Mouse (Mus musculus) CH12.LX (cell line): ENCODE measurements at regions not wholly inside any gene's neighbourhood (a gene's known extent, or its start where the extent isn't known, plus 50 kb on each side); places are given as distances from the start of the nearest gene placed in this dataset.

ENCODE experiments used
- DNase-seq: peaks from one replicate; pipeline ENCODE4 v3.0.0-alpha.2; 2013; ENCODE audit errors: extremely low read depth
- H3K27ac ChIP-seq: 2 replicates; pipeline ENCODE4 v1.5.1; 2012; ENCODE audit warnings: low read depth, mild to moderate bottlenecking, control low read depth, moderate library complexity; ENCODE audit not compliant: insufficient read depth
- H3K27me3 ChIP-seq: replicated peaks from 2 replicates; pipeline ENCODE3; 2012; ENCODE audit warnings: inconsistent platforms
- H3K36me3 ChIP-seq, 2 experiments: replicated peaks in 1 of 2; 2 replicates each; pipeline versions ENCODE3 to v1.6.1; 2012; ENCODE audit warnings: inconsistent platforms in 1 of 2, low read length in 1 of 2, mild to moderate bottlenecking in 1 of 2, mixed read lengths in 1 of 2, moderate library complexity in 1 of 2; ENCODE audit not compliant: control insufficient read depth in 1 of 2, insufficient read depth in 1 of 2
- H3K4me1 ChIP-seq, 2 experiments: 2 replicates each; pipeline ENCODE4 v1.6.1; 2012; ENCODE audit warnings: inconsistent platforms in 1 of 2, moderate library complexity in 1 of 2; ENCODE audit not compliant: insufficient read depth in 2 of 2, control insufficient read depth in 1 of 2
- H3K4me2 ChIP-seq: 2 replicates; pipeline ENCODE4 v1.6.1; 2012; ENCODE audit warnings: low read depth, mild to moderate bottlenecking, control low read depth; ENCODE audit not compliant: poor library complexity, insufficient read depth, severe bottlenecking
- H3K4me3 ChIP-seq, 3 experiments: fragments of 150-350 bp in 1 of 3; sonication (generic) in 1 of 3; replicated peaks in 1 of 3; 2 replicates each; pipeline versions ENCODE3 to v1.5.1; 2011 to 2012; ENCODE audit warnings: low read depth in 2 of 3, low read length in 2 of 3, mild to moderate bottlenecking in 2 of 3, moderate library complexity in 2 of 3, control low read depth in 1 of 3, improper control_type of control experiment in 1 of 3, inconsistent platforms in 1 of 3, mixed read lengths in 1 of 3; ENCODE audit not compliant: poor library complexity in 1 of 3
- H3K79me2 ChIP-seq: replicated peaks from 2 replicates; pipeline ENCODE4 v1.6.1; 2012; ENCODE audit warnings: mild to moderate bottlenecking, moderate library complexity; ENCODE audit not compliant: control insufficient read depth, poor library complexity, insufficient read depth, severe bottlenecking; ENCODE audit errors: extremely low read depth
- H3K9ac ChIP-seq: 2 replicates; pipeline ENCODE4 v1.6.1; 2012; ENCODE audit warnings: low read depth, mild to moderate bottlenecking, control low read depth, moderate library complexity; ENCODE audit not compliant: insufficient read depth
- H3K9me3 ChIP-seq: replicated peaks from 2 replicates; pipeline ENCODE3; 2012; ENCODE audit warnings: low read length, inconsistent platforms, mixed read lengths
- CTCF ChIP-seq, 2 experiments: IDR thresholded peaks in 1 of 2; conservative IDR thresholded peaks in 1 of 2; 2 replicates each; pipeline ENCODE4 v1.5.1; 2011 to 2012; ENCODE audit warnings: low read depth in 2 of 2, low read length in 2 of 2, improper control_type of control experiment in 1 of 2, inconsistent platforms in 1 of 2, mild to moderate bottlenecking in 1 of 2, moderate library complexity in 1 of 2
- E2F4 ChIP-seq: IDR thresholded peaks from 2 replicates; pipeline ENCODE4 v1.6.1; 2011; ENCODE audit warnings: low read depth, low read length, improper control_type of control experiment; ENCODE audit not compliant: insufficient replicate concordance
- ETS1 ChIP-seq: conservative IDR thresholded peaks from 2 replicates; pipeline ENCODE4 v1.6.1; 2012; ENCODE audit warnings: low read depth, mild to moderate bottlenecking, inconsistent platforms, low read length, improper control_type of control experiment, moderate library complexity
- GABPA ChIP-seq: IDR thresholded peaks from 2 replicates; pipeline ENCODE4 v1.6.1; 2012; ENCODE audit warnings: low read depth, low read length, improper control_type of control experiment, inconsistent platforms; ENCODE audit not compliant: insufficient replicate concordance
- JUND ChIP-seq: conservative IDR thresholded peaks from 2 replicates; pipeline ENCODE4 v1.6.1; 2011; ENCODE audit warnings: low read depth, low read length, improper control_type of control experiment
- KAT2A ChIP-seq: IDR thresholded peaks from 2 replicates; pipeline ENCODE4 v1.6.1; 2012; ENCODE audit warnings: low read length, improper control_type of control experiment, inconsistent platforms; ENCODE audit not compliant: insufficient replicate concordance
- MAX ChIP-seq: IDR thresholded peaks from 2 replicates; pipeline ENCODE4 v1.6.1; 2011; ENCODE audit warnings: low read length, improper control_type of control experiment
- MAZ ChIP-seq: IDR thresholded peaks from 2 replicates; pipeline ENCODE4 v1.6.1; 2012; ENCODE audit warnings: low read depth, mild to moderate bottlenecking, inconsistent platforms, low read length, improper control_type of control experiment, moderate library complexity
- NELFE ChIP-seq: IDR thresholded peaks from 2 replicates; pipeline ENCODE4 v1.6.1; 2011; ENCODE audit warnings: low read depth, low read length, improper control_type of control experiment
- POLR2A ChIP-seq: IDR thresholded peaks from 2 replicates; pipeline ENCODE4 v1.6.1; 2011; ENCODE audit warnings: low read depth, mild to moderate bottlenecking, improper control_type of control experiment, low read length
- RAD21 ChIP-seq: IDR thresholded peaks from 2 replicates; pipeline ENCODE4 v1.6.1; 2011; ENCODE audit warnings: low read depth, mild to moderate bottlenecking, low read length, improper control_type of control experiment, moderate library complexity
- SMC3 ChIP-seq: IDR thresholded peaks from 2 replicates; pipeline ENCODE4 v1.6.1; 2011; ENCODE audit warnings: low read depth, low read length, improper control_type of control experiment
- ZC3H11A ChIP-seq: IDR thresholded peaks from 2 replicates; pipeline ENCODE4 v1.6.1; 2012; ENCODE audit warnings: low read depth, mild to moderate bottlenecking, inconsistent platforms, low read length, improper control_type of control experiment
- ZKSCAN1 ChIP-seq: IDR thresholded peaks from 2 replicates; pipeline ENCODE4 v1.6.1; 2012; ENCODE audit warnings: low read depth, inconsistent platforms, low read length, improper control_type of control experiment, borderline replicate concordance
- ZNF384 ChIP-seq: IDR thresholded peaks from 2 replicates; pipeline ENCODE4 v1.6.1; 2012; ENCODE audit warnings: low read depth, low read length, improper control_type of control experiment, inconsistent platforms
- dilution Hi-C: fragments of 300-500 bp; cut with MboI; formaldehyde crosslinking; loops from 2 replicates; pipeline ENCODE4 v1.14.3; 2020; ENCODE audit warnings: low sequenced_read_pairs; ENCODE audit not compliant: extremely low pct_unique_long_range_greater_than_20kb, extremely low pct_ligation_motif_present
- in situ Hi-C: fragments of 300-500 bp; cut with MboI; formaldehyde crosslinking; loops from 3 replicates; pipeline ENCODE4 v1.14.3; 2019; ENCODE audit warnings: low sequenced_read_pairs, low pct_ligation_motif_present, low pct_unique_long_range_greater_than_20kb, mixed read lengths

- in situ Hi-C loops: loop anchor here (5.0 to 25.0 kb wide), 3 partner anchors 201 to 554 kb away; no protein-coding TSS in a partner anchor
- Histone ChIP-seq H3K9ac (no peak overlapping the region), H3K27me3 (no peaks in the 10 kb centered on the region), H3K9me3 (no peaks in the 10 kb centered on the region), H3K79me2 (no peaks in the 10 kb centered on the region), H3K4me3 (no peak overlapping the region), H3K4me2 (no peak overlapping the region), H3K4me1 (no peaks in the 10 kb centered on the region), H3K27ac (no peak overlapping the region), H3K36me3 (no peaks in the 10 kb centered on the region)
- peak; percentile 54 for DNase-seq
- dilution Hi-C loops: no loop called here
- TF ChIP-seq SMC3 (peak; percentile 96), ZC3H11A (peak; percentile 53; the same call in 1 of the 2 replicates), ZKSCAN1 (no peak), MAZ (peak; percentile 81; the same call in 1 of the 2 replicates), MAX (no peak), KAT2A (no peak), RAD21 (peak; percentile 77), POLR2A (no peak), NELFE (no peak), CTCF (conservative IDR thresholded peaks at IDR 0.05 in 1 of 2, IDR thresholded peaks at IDR 0.05 in 1 of 2; ENCODE audit: low read depth in 2 of 2, low read length in 2 of 2) (peak in 1 of 2 experiments; percentile 87; a peak in 2 of 4 replicates)
These were observed 100.0 kb upstream of the Ifngr1 start for GRCm38 (mm10) chr10:19491513-19492380.

- dilution Hi-C loops (no loop called here), in situ Hi-C loops (loop anchor here (5.0 to 25.0 kb wide), 3 partner anchors 198 to 557 kb away; no protein-coding TSS in a partner anchor)
- no peaks in the 10 kb centered on the region for H3K4me1 ChIP-seq
- peak overlapping the region; percentile 22; the same call in 1 of the 2 replicates for H3K4me2 ChIP-seq
- H3K9me3 ChIP-seq: no peaks in the 10 kb centered on the region
- no peak for DNase-seq
- no peaks in the 10 kb centered on the region for H3K36me3 ChIP-seq
- TF ChIP-seq E2F4 (no peak), ETS1 (no peak), GABPA (no peak), JUND (no peak), CTCF (conservative IDR thresholded peaks at IDR 0.05 in 1 of 2, IDR thresholded peaks at IDR 0.05 in 1 of 2; ENCODE audit: low read depth in 2 of 2, low read length in 2 of 2) (no peak), ZNF384 (no peak), ZC3H11A (no peak)
- no peak overlapping the region for H3K9ac ChIP-seq
- no peaks in the 10 kb centered on the region for H3K27me3 ChIP-seq
- no peaks in the 10 kb centered on the region for H3K79me2 ChIP-seq
- H3K4me3 ChIP-seq: no peak overlapping the region
- H3K27ac ChIP-seq: no peak overlapping the region
These were observed 97.2 kb upstream of the Ifngr1 start for GRCm38 (mm10) chr10:19494461-19495105.
